Mouse (Mus musculus): Measurements from ENCODE around the gene Gm20075.
"Not testable (repeated sequence)": the region's sequence is repeated elsewhere in the genome, so short reads cannot be mapped to it uniquely, and the experiment has no call there.

Gm20075 gene

GRCm38 (mm10) chr13:96081276-96081675, at the start of gene Gm20075:
Gene Gm20075, minus strand, starts transcription at chr13:96081376.
- in situ Hi-C loops (cut with MseI, MboI): not testable (repeated sequence)

GRCm38 (mm10) chr13:96129081-96129480, 47.9 kb upstream of the Gm20075 start:
- in situ Hi-C loops (cut with MseI, MboI): no loop called here

DNA sequence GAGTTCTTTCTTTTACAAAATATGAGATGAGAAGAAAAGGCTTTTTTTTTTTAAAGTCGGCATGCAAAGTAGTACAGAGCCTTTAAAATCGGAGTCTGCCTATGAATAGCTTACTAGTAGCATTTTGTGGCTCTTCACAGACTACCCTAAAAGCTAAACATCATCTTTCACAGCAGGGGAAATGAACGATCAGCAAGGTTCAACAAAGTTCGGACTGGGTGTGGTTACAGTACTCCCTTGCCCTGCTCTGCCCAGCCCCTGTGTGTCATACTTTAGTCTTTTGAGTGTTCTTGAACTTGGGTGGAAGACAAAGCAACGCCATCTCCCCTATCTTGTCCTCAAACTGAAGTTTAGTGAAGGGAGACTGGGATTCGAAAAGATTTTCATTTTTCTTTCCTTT, 45.5 kb upstream of the Gm20075 start:
- in situ Hi-C loops (cut with MseI, MboI): no loop called here

DNA sequence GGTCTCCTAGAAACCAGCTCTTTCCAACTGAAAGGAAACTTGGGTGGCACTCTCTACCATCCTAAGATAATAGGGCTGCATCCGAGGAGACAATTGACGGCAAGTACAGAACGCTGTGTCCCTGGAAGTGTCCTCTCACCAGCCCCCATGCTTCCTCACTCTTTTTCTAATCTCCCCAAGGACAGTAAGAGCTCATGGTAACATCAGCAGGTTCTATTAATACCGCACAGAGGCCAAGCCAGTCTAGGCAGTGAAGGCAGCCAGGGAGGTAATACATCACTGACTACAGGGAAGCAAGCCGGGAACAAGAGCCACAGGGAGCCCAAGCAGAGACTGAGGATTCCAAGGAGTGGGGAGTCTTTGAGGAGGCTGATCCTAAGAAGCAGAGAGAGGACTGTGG, 43.8 kb upstream of the Gm20075 start:
- in situ Hi-C loops (cut with MseI, MboI): no loop called here

DNA sequence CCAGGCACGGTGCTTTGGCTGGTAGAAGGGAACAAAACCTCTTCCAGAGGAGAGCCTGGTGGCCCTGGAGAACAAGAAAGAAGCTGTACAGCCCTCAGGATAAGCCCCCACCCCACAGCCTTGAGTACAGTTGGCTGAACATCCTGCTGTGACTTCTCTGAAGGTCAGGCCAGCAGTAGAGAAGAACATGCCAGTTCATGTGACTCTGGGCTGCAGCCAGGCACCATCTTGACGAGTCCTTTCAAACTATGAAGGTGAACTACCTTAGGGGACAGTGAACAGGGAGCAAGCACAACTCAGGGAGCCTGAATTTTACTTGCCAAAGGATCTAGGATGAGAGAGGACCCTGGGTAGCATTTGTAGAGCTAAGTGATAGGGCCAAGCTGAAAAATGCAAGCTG, 31.5 kb upstream of the Gm20075 start:
- in situ Hi-C loops (cut with MseI, MboI): no loop called here

DNA sequence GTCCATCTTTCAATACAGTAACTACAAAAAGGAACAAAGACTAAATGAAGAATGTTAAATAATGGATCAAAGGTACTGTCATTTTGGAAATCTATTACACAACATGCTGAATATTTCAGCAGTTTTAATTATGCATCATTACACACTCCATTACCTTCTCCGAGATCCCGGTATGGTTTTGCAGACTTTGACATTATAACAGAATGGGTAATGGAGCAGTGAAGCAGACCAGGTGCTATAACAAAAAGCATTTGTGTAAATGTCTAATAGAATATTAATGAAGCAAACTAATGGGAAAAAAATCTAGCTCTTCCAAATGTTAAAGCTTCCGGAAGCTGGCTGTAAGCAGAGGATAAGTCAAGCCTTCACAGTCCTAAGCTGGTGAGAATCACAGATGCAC, 29.6 kb upstream of the Gm20075 start:
- in situ Hi-C loops (cut with MseI, MboI): no loop called here

- in situ Hi-C loops (cut with MseI, MboI): no loop called here
Measured at GRCm38 (mm10) chr13:96106367-96106766, 25.2 kb upstream of the Gm20075 start.

- in situ Hi-C loops (cut with MseI, MboI): no loop called here
Measured at GRCm38 (mm10) chr13:96090929-96091328, 9.8 kb upstream of the Gm20075 start.

DNA sequence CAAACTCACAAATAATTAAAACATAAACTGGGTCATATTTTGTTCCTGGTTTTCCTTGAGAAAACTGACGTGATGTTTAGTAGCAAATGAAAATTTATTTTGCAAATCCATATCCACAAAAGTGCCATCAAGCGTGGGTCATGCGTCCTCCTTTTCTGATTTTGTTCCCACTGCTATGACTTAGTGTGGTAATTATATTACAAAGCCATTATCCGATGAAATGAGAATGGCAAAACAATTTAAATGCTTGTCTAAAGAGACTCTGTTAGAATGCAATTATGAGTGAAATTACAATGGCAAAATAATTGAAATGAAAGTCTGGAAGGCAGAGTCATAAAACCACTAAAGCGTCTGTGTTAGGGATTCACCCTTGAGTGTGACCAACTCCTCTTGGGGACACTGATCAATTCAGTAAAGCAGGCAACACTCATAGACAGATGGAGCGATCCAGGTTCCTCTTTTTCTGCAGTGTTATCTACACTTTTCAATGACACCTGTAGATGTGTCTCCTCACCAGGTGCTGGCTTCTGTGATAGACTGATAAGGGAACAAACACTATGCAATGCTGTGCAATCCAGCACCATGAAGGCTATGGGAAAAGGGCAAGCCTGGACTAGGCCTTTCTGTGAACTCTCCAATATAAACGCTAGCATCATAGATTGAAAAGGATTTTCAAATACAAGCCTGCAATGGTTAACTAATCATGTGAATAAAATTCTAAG, 4.6 kb upstream of the Gm20075 start:
- in situ Hi-C loops (cut with MseI, MboI): no loop called here

GRCm38 (mm10) chr13:96081754-96082153, 578 bp upstream of the Gm20075 start, which contains the start of gene Gm17190:
Gene Gm17190, plus strand, starts transcription at chr13:96082054.
- in situ Hi-C loops (cut with MseI, MboI): not testable (repeated sequence)

DNA sequence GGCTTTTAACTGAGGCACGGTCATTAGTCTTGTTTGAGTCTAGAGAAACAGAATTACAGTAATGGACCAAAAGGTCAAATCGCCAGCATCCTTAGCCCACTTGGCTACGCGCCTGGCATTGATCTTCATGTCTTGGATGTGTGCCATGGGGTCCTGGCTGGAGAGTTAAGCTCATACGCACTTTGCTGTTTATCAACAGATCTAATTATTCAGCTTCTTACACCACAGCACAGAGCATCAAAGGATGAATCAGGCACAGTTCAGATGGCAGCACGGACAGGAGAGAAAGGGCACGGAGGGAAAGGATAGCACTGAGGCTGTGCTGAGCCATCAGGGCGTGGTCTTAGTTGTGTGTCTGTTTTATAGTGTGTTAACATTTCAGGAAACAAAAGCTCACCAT, 7.6 kb downstream of the Gm20075 start:
- in situ Hi-C loops (cut with MseI, MboI): no loop called here

DNA sequence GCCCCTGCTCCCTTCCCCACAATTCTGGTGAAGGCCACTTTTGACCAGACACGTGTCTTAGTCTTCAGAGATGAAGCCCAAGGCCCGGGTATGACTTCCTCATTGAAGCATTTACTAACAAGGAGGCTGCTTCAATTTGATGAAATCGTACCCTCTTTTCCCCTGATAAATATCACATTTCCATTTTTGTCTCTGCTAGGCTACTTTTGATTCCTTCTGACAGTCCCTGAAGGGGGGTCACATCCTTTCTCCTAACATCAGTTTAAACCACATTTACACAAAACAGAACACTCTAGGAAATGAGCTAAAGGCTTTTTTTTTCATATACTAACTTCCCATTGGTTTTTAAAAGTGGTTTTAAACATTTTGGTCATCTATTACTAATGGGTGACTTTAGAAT, 28.4 kb downstream of the Gm20075 start:
- in situ Hi-C loops (cut with MseI, MboI): no loop called here

GRCm38 (mm10) chr13:96045396-96045795, 35.8 kb downstream of the Gm20075 start:
- in situ Hi-C loops (cut with MseI, MboI): no loop called here

- in situ Hi-C loops (cut with MseI, MboI): no loop called here
Measured at GRCm38 (mm10) chr13:96040275-96041042, 40.7 kb downstream of the Gm20075 start.

GRCm38 (mm10) chr13:96039536-96039935, 41.6 kb downstream of the Gm20075 start:
- in situ Hi-C loops (cut with MseI, MboI): no loop called here

GRCm38 (mm10) chr13:96030368-96031223, 50.6 kb downstream of the Gm20075 start:
- in situ Hi-C loops (cut with MseI, MboI): no loop called here
